Mouse (Mus musculus) E14TG2a.4 (cell line): Measurements from ENCODE around the gene Glis1.

ENCODE experiments used
- H3K27me3 ChIP-seq: 2 replicates; pipeline ENCODE4 v1.6.1; 2014; ENCODE audit warnings: low read length, control low read depth; ENCODE audit not compliant: insufficient read depth
- H3K36me3 ChIP-seq: 2 replicates; pipeline ENCODE4 v1.6.1; 2014; ENCODE audit warnings: low read length, control low read depth; ENCODE audit not compliant: insufficient read depth
- H3K4me1 ChIP-seq: replicated peaks from 2 replicates; pipeline ENCODE4 v1.6.1; 2014; ENCODE audit warnings: low read depth, low read length, control low read depth
- H3K4me3 ChIP-seq: replicated peaks from 2 replicates; pipeline ENCODE4 v1.5.1; 2014; ENCODE audit warnings: mild to moderate bottlenecking, low read length
- H3K9me3 ChIP-seq: 2 replicates; pipeline ENCODE4 v1.6.1; 2014; ENCODE audit warnings: low read length, control low read depth
- CTCF ChIP-seq: conservative IDR thresholded peaks from 2 replicates; pipeline ENCODE4 v1.5.1; 2014; ENCODE audit warnings: low read length
- NANOG ChIP-seq: IDR thresholded peaks from 2 replicates; pipeline ENCODE4 v1.6.1; 2014; ENCODE audit warnings: borderline replicate concordance, low read length, mixed read lengths
- POU5F1 ChIP-seq: IDR thresholded peaks from 2 replicates; pipeline ENCODE4 v1.6.1; 2014; ENCODE audit warnings: low read length, borderline replicate concordance

Glis1 gene

GRCm38 (mm10) chr4:107622296-107622695 is 187.9 kb downstream of the Glis1 start:
- TF ChIP-seq POU5F1 (no peak), NANOG (no peak), CTCF (no peak)
- H3K4me1 ChIP-seq, result no peaks in the 10 kb centered on the region
- H3K9me3 ChIP-seq, result no peaks in the 10 kb centered on the region

GRCm38 (mm10) chr4:107623916-107624315 is 189.5 kb downstream of the Glis1 start:
- no peaks in the 10 kb centered on the region for H3K9me3 ChIP-seq
- TF ChIP-seq CTCF, result no peak
- TF ChIP-seq POU5F1, result no peak
- no peak for TF ChIP-seq NANOG
- no peaks in the 10 kb centered on the region for H3K4me1 ChIP-seq
- no peaks in the 10 kb centered on the region for H3K36me3 ChIP-seq
- peaks cover 5% of the 10 kb centered on the region; the same call in 1 of the 2 replicates for H3K27me3 ChIP-seq
- H3K4me3 ChIP-seq, result no peak overlapping the region

More at GRCm38 (mm10) chr4:107622296-107622695, 187.9 kb downstream of the Glis1 start:
- peaks cover 3% of the 10 kb centered on the region; the same call in 1 of the 2 replicates for H3K27me3 ChIP-seq
- no peak overlapping the region for H3K4me3 ChIP-seq
- no peaks in the 10 kb centered on the region for H3K36me3 ChIP-seq

GRCm38 (mm10) chr4:107624951-107625350 is 190.6 kb downstream of the Glis1 start:
- TF ChIP-seq NANOG (no peak), CTCF (no peak), POU5F1 (no peak)
- Histone ChIP-seq H3K36me3 (no peaks in the 10 kb centered on the region), H3K4me1 (no peaks in the 10 kb centered on the region), H3K27me3 (peaks cover 6% of the 10 kb centered on the region; the same call in 1 of the 2 replicates), H3K4me3 (no peak overlapping the region), H3K9me3 (no peaks in the 10 kb centered on the region)

- Histone ChIP-seq H3K4me3 (no peak overlapping the region), H3K9me3 (no peaks in the 10 kb centered on the region), H3K4me1 (no peaks in the 10 kb centered on the region), H3K36me3 (no peaks in the 10 kb centered on the region), H3K27me3 (peaks cover 6% of the 10 kb centered on the region; the same call in 1 of the 2 replicates)
- TF ChIP-seq POU5F1 (no peak), NANOG (no peak), CTCF (no peak)
Measured at GRCm38 (mm10) chr4:107628226-107628625, 193.8 kb downstream of the Glis1 start.

GRCm38 (mm10) chr4:107628921-107629411 is 194.6 kb downstream of the Glis1 start:
- no peak overlapping the region for H3K4me3 ChIP-seq
- no peaks in the 10 kb centered on the region for H3K36me3 ChIP-seq
- no peaks in the 10 kb centered on the region for H3K9me3 ChIP-seq
- peaks cover 6% of the 10 kb centered on the region; the same call in 1 of the 2 replicates for H3K27me3 ChIP-seq
- TF ChIP-seq CTCF, result no peak
- no peak for TF ChIP-seq POU5F1
- no peak for TF ChIP-seq NANOG
- H3K4me1 ChIP-seq, result no peaks in the 10 kb centered on the region

- Histone ChIP-seq H3K27me3 (no peaks in the 10 kb centered on the region), H3K9me3 (no peaks in the 10 kb centered on the region), H3K36me3 (no peaks in the 10 kb centered on the region), H3K4me3 (no peak overlapping the region), H3K4me1 (no peaks in the 10 kb centered on the region)
- no peak for TF ChIP-seq NANOG
Measured at GRCm38 (mm10) chr4:107634631-107635030, 200.2 kb downstream of the Glis1 start.

- TF ChIP-seq NANOG (no peak), POU5F1 (no peak), CTCF (no peak)
- no peaks in the 10 kb centered on the region for H3K27me3 ChIP-seq
- no peaks in the 10 kb centered on the region for H3K4me1 ChIP-seq
- H3K9me3 ChIP-seq, result no peaks in the 10 kb centered on the region
- no peak overlapping the region for H3K4me3 ChIP-seq
- no peaks in the 10 kb centered on the region for H3K36me3 ChIP-seq
Measured at GRCm38 (mm10) chr4:107636099-107636498, 201.7 kb downstream of the Glis1 start.

- TF ChIP-seq NANOG, result no peak
- TF ChIP-seq CTCF, result peak; percentile 66
- no peak for TF ChIP-seq POU5F1
- Histone ChIP-seq H3K27me3 (no peaks in the 10 kb centered on the region), H3K4me3 (no peak overlapping the region), H3K9me3 (no peaks in the 10 kb centered on the region), H3K36me3 (no peaks in the 10 kb centered on the region), H3K4me1 (0 out of 2 replicates have a peak, but pooled peaks cover 2% of the 10 kb centered on the region)
Measured at GRCm38 (mm10) chr4:107637670-107638069, 203.3 kb downstream of the Glis1 start.

GRCm38 (mm10) chr4:107638303-107638702 is 203.9 kb downstream of the Glis1 start:
- H3K4me3 ChIP-seq, result no peak overlapping the region
- no peaks in the 10 kb centered on the region for H3K27me3 ChIP-seq
- TF ChIP-seq CTCF (no peak), NANOG (no peak), POU5F1 (no peak)
- 0 out of 2 replicates have a peak, but pooled peaks cover 2% of the 10 kb centered on the region for H3K4me1 ChIP-seq
- H3K9me3 ChIP-seq, result no peaks in the 10 kb centered on the region
- no peaks in the 10 kb centered on the region for H3K36me3 ChIP-seq
